Mouse (Mus musculus) thymus, postnatal 25 days (tissue): Measurements from ENCODE around the gene Zfp984.
"Not testable (repeated sequence)": the region's sequence is repeated elsewhere in the genome, so short reads cannot be mapped to it uniquely, and the experiment has no call there.

ENCODE experiments used
- DNase-seq: peaks from one replicate; pipeline ENCODE4 v3.0.0; 2022

Gene Zfp984

DNA sequence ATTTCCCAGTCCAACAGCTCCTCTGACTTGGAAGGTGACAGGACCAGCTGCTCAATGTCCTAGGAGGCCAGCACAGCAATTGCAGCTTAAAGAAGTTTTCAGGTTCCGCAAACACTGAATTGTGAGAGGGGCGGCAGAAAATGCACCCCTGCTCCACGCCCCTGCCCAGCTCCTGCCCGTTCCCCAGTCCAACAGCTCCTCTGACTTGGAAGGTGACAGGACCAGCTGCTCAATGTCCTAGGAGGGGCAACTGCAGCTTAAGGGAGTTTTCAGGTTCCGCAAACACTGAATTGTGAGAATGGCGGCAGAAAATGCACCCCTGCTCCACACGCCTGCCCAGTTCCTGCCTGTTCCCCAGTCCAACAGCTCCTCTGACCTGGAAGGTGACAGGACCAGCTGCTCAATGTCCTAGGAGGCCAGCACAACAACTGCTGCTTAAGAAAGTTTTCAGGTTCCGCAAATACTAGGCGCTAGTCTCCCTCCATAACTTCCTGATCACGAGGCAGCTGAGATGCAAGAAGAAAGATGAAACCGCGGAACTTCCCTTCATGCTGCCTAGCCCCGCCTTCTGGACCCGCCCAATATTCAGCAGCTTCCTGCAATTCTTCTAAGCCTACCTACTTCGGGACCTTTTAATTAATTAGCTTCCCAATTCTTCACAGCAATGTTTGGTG is at the start of gene Zfp984:
Gene Zfp984 (minus strand): TSS at position 497 of the 674 bp plus-strand sequence.
- peak; percentile 60 for DNase-seq

GRCm38 (mm10) chr4:147850776-147851175 is 41.2 kb upstream of the Zfp984 start:
- no peak for DNase-seq

DNA sequence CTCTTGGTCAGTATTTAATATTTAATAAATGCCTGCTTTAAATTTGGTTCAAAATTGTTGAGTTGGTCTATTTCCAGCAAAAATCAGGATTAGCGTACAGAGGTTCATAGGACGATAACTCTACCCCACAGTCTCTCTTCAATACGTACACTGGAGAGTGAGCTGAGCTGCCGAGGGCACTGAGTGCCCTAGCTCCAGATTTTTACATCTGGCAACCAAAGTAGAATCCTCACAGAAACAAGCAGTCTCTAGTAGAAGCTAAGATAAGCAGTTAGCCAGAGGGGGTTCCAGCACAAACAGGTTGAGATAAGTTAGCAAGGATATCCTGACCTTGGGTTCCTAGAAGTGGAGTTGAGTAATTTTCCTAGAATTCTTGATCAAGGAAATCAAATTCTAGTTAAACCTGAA is 39.0 kb upstream of the Zfp984 start:
- DNase-seq = no peak

DNA sequence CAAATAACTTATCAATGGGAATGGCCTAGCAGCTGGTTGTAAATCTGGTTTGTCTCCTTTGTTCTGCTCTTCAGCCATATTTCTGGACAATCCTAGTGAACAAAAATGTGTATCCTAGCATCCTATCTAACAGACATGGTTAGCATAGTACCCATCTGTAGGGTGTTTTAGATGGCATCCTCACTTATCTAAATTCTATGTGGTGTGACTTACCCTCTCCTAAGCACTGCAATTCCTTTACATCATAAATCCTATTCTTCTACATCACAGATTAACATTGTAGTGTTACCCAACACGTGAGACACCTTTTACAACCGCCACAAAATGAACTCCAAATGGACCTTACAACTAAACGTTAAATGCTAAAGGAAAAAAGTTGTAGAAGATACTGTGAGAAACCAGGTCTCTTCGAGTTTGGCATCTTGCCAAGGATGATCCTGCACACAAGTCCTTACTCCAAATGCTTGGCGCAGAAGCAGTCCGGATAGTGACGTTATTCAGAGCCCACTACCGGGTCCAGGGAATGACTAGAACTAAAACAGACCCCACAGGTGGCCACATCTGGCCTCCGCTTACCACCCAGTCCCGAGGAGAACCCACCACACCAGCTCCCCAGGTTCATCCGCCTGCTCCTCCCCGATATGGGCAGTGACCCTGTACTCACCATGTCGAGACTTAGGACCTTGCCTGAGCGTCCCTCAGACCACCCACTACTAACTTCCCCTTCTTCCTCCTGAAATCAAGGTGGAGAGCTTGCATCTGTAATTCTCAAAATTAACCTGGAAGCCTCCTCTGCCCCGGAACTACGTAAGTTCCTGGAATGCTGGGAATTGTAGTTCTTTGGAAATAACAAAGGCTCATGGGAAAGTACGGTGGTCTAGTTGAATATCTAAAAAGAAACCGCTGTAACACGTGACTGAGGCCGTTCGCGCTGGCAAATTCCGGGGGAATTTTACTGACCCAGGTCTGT is 38.3 kb upstream of the Zfp984 start, which contains the start of gene Zfp933:
Gene Zfp933 (minus strand): TSS at position 753 of the 970 bp plus-strand sequence.
- DNase-seq = peak; percentile 51

GRCm38 (mm10) chr4:147842871-147843270 is 33.3 kb upstream of the Zfp984 start:
- DNase-seq = no peak

DNA sequence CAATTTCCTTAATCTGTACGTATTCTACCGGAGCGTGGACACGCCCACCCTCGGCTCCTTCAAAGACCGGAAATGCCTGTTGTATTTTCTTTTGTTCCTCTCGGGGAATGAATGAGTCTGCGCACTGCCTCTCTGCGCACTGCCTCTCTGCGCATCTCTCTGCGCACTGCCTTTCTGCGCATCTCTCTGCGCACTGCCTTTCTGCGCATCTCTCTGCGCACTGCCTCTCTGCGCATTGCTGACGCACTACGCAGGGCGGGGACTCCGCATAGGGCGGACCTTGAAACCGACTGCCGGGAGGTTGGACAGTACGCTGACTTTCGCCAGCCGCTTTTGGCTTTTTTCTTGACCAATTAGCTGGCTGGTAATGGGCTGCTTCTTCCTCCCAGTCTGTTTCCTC is 29.7 kb upstream of the Zfp984 start:
- DNase-seq = peak; percentile 47

- DNase-seq = no peak
Observed at GRCm38 (mm10) chr4:147824389-147824788, 14.8 kb upstream of the Zfp984 start.

- DNase-seq = not testable (repeated sequence)
Observed at GRCm38 (mm10) chr4:147821414-147821813, 11.8 kb upstream of the Zfp984 start.

DNA sequence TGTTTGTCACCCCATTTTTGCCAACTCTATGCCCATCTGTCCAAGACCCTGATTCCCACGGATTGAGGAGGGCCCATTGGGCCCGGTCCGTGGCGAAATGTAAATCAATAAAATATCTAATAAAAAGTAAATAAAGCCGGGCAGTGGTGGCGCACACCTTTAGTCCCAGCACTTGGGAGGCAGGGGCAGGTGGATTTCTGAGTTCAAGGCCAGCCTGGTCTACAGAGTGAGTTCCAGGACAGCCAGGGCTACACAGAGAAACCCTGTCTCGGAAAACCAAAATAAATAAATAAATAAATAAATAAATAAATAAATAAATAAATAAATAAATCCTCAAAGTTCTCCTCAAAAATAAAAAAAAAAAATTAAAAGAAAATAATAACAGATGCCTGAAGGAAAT is 10.1 kb upstream of the Zfp984 start:
- DNase-seq = not testable (repeated sequence)

DNA sequence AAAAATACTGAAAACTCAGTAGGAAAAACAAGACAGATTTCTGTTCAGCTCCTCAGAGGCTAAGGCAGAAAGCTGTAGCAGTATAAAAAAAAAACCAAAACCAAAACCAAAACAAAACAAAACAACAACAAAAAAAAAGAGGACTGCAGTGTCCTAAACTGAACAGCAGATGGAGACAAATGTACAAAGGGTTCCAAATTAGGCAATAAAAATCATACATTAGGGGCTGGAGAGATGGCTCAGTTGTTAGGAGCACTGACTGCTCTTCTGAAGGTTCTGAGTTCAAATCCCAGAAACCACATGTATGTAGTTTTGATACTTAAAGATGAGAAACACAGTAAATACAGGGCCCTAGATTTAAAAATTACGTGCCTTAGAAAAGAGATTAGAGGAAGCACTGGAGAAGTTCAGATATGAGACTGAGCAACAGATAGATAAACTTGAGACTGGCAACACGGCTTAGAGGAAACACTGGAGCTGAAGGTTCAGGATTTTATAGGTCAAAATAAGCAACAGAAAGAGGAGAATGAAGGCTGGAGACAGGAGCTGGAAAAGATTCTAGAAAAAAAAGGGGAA is 5.1 kb upstream of the Zfp984 start:
- no peak for DNase-seq

- DNase-seq = peak; percentile 8
Observed at GRCm38 (mm10) chr4:147813249-147813765, 3.7 kb upstream of the Zfp984 start.

- DNase-seq = not testable (repeated sequence)
Observed at GRCm38 (mm10) chr4:147809966-147810304, 347 bp upstream of the Zfp984 start.

GRCm38 (mm10) chr4:147808483-147808882 is 1.1 kb downstream of the Zfp984 start:
- DNase-seq = not testable (repeated sequence)

- DNase-seq = not testable (repeated sequence)
Observed at GRCm38 (mm10) chr4:147795308-147795707, 14.3 kb downstream of the Zfp984 start.

DNA sequence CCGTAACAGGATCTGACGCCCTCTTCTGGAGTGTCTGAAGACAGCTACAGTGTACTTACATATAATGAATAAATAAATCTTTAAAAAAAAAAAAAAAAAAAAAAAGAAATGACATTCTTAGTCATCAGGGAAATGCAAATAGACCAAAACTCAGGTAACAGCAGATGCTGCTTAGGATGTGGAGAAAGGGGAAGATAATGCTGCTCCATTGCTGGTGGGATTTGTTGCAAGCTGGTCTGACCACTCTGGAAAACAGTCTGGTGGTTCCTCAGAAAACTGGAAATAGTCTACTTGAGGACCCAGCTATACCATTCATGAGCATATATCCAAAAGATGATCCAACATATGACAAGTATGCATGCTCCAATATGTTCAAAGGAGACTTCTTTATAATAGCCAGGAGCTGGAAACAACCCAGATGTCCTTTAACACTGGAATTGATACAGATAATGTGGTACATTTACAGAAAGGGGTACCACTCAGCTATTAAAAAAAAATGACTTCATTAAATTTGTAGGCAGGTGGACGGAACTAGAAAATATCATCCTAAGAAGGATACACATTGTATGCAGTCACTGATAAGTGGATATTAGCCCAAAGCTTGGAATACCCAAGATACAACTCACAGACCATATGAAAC is 15.4 kb downstream of the Zfp984 start:
- DNase-seq = not testable (repeated sequence)

- DNase-seq = not testable (repeated sequence)
Observed at GRCm38 (mm10) chr4:147793390-147793916, 16.1 kb downstream of the Zfp984 start.

- DNase-seq = not testable (repeated sequence)
Observed at GRCm38 (mm10) chr4:147791729-147792128, 17.9 kb downstream of the Zfp984 start.

GRCm38 (mm10) chr4:147746255-147746654 is 63.3 kb downstream of the Zfp984 start:
- not testable (repeated sequence) for DNase-seq

- not testable (repeated sequence) for DNase-seq
Observed at GRCm38 (mm10) chr4:147738636-147739369, 70.8 kb downstream of the Zfp984 start.
